Mouse (Mus musculus) CH12.LX (cell line): ENCODE data around the gene Cdk5rap3. TPM values are rescaled to one million over a fixed set of nuclear protein-coding genes. Genes with fewer than 3 reads are reported as not detected.

Experiments used
- DNase-seq: peaks from one replicate; pipeline ENCODE4 v3.0.0-alpha.2; 2013; ENCODE audit errors: extremely low read depth
- H3K27ac ChIP-seq: 2 replicates; pipeline ENCODE4 v1.5.1; 2012; ENCODE audit warnings: low read depth, mild to moderate bottlenecking, control low read depth, moderate library complexity; ENCODE audit not compliant: insufficient read depth
- H3K27me3 ChIP-seq: replicated peaks from 2 replicates; pipeline ENCODE3; 2012; ENCODE audit warnings: inconsistent platforms
- H3K36me3 ChIP-seq, 2 experiments: replicated peaks in 1 of 2; 2 replicates each; pipeline versions ENCODE3 to v1.6.1; 2012; ENCODE audit warnings: inconsistent platforms in 1 of 2, low read length in 1 of 2, mild to moderate bottlenecking in 1 of 2, mixed read lengths in 1 of 2, moderate library complexity in 1 of 2; ENCODE audit not compliant: control insufficient read depth in 1 of 2, insufficient read depth in 1 of 2
- H3K4me1 ChIP-seq, 2 experiments: 2 replicates each; pipeline ENCODE4 v1.6.1; 2012; ENCODE audit warnings: inconsistent platforms in 1 of 2, moderate library complexity in 1 of 2; ENCODE audit not compliant: insufficient read depth in 2 of 2, control insufficient read depth in 1 of 2
- H3K4me2 ChIP-seq: 2 replicates; pipeline ENCODE4 v1.6.1; 2012; ENCODE audit warnings: low read depth, mild to moderate bottlenecking, control low read depth; ENCODE audit not compliant: poor library complexity, insufficient read depth, severe bottlenecking
- H3K4me3 ChIP-seq, 3 experiments: fragments of 150-350 bp in 1 of 3; sonication (generic) in 1 of 3; replicated peaks in 1 of 3; 2 replicates each; pipeline versions ENCODE3 to v1.5.1; 2011 to 2012; ENCODE audit warnings: low read depth in 2 of 3, low read length in 2 of 3, mild to moderate bottlenecking in 2 of 3, moderate library complexity in 2 of 3, control low read depth in 1 of 3, improper control_type of control experiment in 1 of 3, inconsistent platforms in 1 of 3, mixed read lengths in 1 of 3; ENCODE audit not compliant: poor library complexity in 1 of 3
- H3K79me2 ChIP-seq: replicated peaks from 2 replicates; pipeline ENCODE4 v1.6.1; 2012; ENCODE audit warnings: mild to moderate bottlenecking, moderate library complexity; ENCODE audit not compliant: control insufficient read depth, poor library complexity, insufficient read depth, severe bottlenecking; ENCODE audit errors: extremely low read depth
- H3K9ac ChIP-seq: 2 replicates; pipeline ENCODE4 v1.6.1; 2012; ENCODE audit warnings: low read depth, mild to moderate bottlenecking, control low read depth, moderate library complexity; ENCODE audit not compliant: insufficient read depth
- H3K9me3 ChIP-seq: replicated peaks from 2 replicates; pipeline ENCODE3; 2012; ENCODE audit warnings: low read length, inconsistent platforms, mixed read lengths
- CHD1 ChIP-seq: IDR thresholded peaks from 2 replicates; pipeline ENCODE4 v1.6.1; 2012; ENCODE audit warnings: low read depth, low read length, improper control_type of control experiment, inconsistent platforms
- CHD2 ChIP-seq: IDR thresholded peaks from 2 replicates; pipeline ENCODE4 v1.6.1; 2011; ENCODE audit warnings: low read length, improper control_type of control experiment
- CTCF ChIP-seq, 2 experiments: IDR thresholded peaks in 1 of 2; conservative IDR thresholded peaks in 1 of 2; 2 replicates each; pipeline ENCODE4 v1.5.1; 2011 to 2012; ENCODE audit warnings: low read depth in 2 of 2, low read length in 2 of 2, improper control_type of control experiment in 1 of 2, inconsistent platforms in 1 of 2, mild to moderate bottlenecking in 1 of 2, moderate library complexity in 1 of 2
- E2F4 ChIP-seq: IDR thresholded peaks from 2 replicates; pipeline ENCODE4 v1.6.1; 2011; ENCODE audit warnings: low read depth, low read length, improper control_type of control experiment; ENCODE audit not compliant: insufficient replicate concordance
- EP300 ChIP-seq: IDR thresholded peaks from 2 replicates; pipeline ENCODE4 v1.6.1; 2011; ENCODE audit warnings: low read length, improper control_type of control experiment
- ETS1 ChIP-seq: conservative IDR thresholded peaks from 2 replicates; pipeline ENCODE4 v1.6.1; 2012; ENCODE audit warnings: low read depth, mild to moderate bottlenecking, inconsistent platforms, low read length, improper control_type of control experiment, moderate library complexity
- GABPA ChIP-seq: IDR thresholded peaks from 2 replicates; pipeline ENCODE4 v1.6.1; 2012; ENCODE audit warnings: low read depth, low read length, improper control_type of control experiment, inconsistent platforms; ENCODE audit not compliant: insufficient replicate concordance
- IRF4 ChIP-seq: IDR thresholded peaks from 2 replicates; pipeline ENCODE4 v1.6.1; 2014; ENCODE audit warnings: low read depth, mild to moderate bottlenecking, inconsistent platforms, low read length, improper control_type of control experiment
- JUN ChIP-seq: IDR thresholded peaks from 2 replicates; pipeline ENCODE4 v1.6.1; 2011; ENCODE audit warnings: low read depth, mild to moderate bottlenecking, low read length, improper control_type of control experiment, moderate library complexity; ENCODE audit not compliant: insufficient read depth
- MEF2A ChIP-seq: IDR thresholded peaks from 2 replicates; pipeline ENCODE4 v1.6.1; 2014; ENCODE audit warnings: low read depth, mild to moderate bottlenecking, inconsistent platforms, low read length, improper control_type of control experiment, borderline replicate concordance
- MXI1 ChIP-seq: IDR thresholded peaks from 2 replicates; pipeline ENCODE4 v1.6.1; 2011; ENCODE audit warnings: mild to moderate bottlenecking, low read depth, low read length, improper control_type of control experiment
- NELFE ChIP-seq: IDR thresholded peaks from 2 replicates; pipeline ENCODE4 v1.6.1; 2011; ENCODE audit warnings: low read depth, low read length, improper control_type of control experiment
- PAX5 ChIP-seq: IDR thresholded peaks from 2 replicates; pipeline ENCODE4 v1.6.1; 2012; ENCODE audit warnings: low read length, inconsistent platforms, mixed read lengths
- POLR2A ChIP-seq: IDR thresholded peaks from 2 replicates; pipeline ENCODE4 v1.6.1; 2011; ENCODE audit warnings: low read depth, mild to moderate bottlenecking, improper control_type of control experiment, low read length
- POLR2AphosphoS2 ChIP-seq: IDR thresholded peaks from 2 replicates; pipeline ENCODE4 v1.6.1; 2011; ENCODE audit warnings: low read depth, low read length, improper control_type of control experiment
- RCOR1 ChIP-seq: conservative IDR thresholded peaks from 2 replicates; pipeline ENCODE4 v1.6.1; 2012; ENCODE audit warnings: low read depth, mild to moderate bottlenecking, inconsistent platforms, low read length, improper control_type of control experiment
- SIN3A ChIP-seq: IDR thresholded peaks from 2 replicates; pipeline ENCODE4 v1.6.1; 2012; ENCODE audit warnings: low read length, improper control_type of control experiment, inconsistent platforms
- SMC3 ChIP-seq: IDR thresholded peaks from 2 replicates; pipeline ENCODE4 v1.6.1; 2011; ENCODE audit warnings: low read depth, low read length, improper control_type of control experiment
- UBTF ChIP-seq: IDR thresholded peaks from 2 replicates; pipeline ENCODE4 v1.6.1; 2012; ENCODE audit warnings: low read depth, mild to moderate bottlenecking, inconsistent platforms, low read length, improper control_type of control experiment, moderate library complexity
- USF1 ChIP-seq: IDR thresholded peaks from 2 replicates; pipeline ENCODE4 v1.6.1; 2014; ENCODE audit warnings: low read depth, mild to moderate bottlenecking, inconsistent platforms, low read length, improper control_type of control experiment
- dilution Hi-C: fragments of 300-500 bp; cut with MboI; formaldehyde crosslinking; loops from 2 replicates; pipeline ENCODE4 v1.14.3; 2020; ENCODE audit warnings: low sequenced_read_pairs; ENCODE audit not compliant: extremely low pct_unique_long_range_greater_than_20kb, extremely low pct_ligation_motif_present
- in situ Hi-C: fragments of 300-500 bp; cut with MboI; formaldehyde crosslinking; loops from 3 replicates; pipeline ENCODE4 v1.14.3; 2019; ENCODE audit warnings: low sequenced_read_pairs, low pct_ligation_motif_present, low pct_unique_long_range_greater_than_20kb, mixed read lengths
- polyA plus RNA-seq: library from polyadenylated mRNA; unstranded; fragments of >175 nt; gene quantifications from 2 replicates; pipeline ENCODE4 v1.2.1, GENCODE M21; 2012; ENCODE audit warnings: low read depth; ENCODE audit not compliant: insufficient read length
- total RNA-seq, 2 experiments: library from RNA; depleted of rRNA; stranded (reverse); fragments of 300-350 nt in 1 of 2; fragments of >200 nt in 1 of 2; gene quantifications; 2 replicates each; pipeline ENCODE4 v1.2.3; 2012 to 2014

The Cdk5rap3 gene
- total and polyA plus RNA-seq, 3 experiments, result 61.6 to 112 (median 70.3) TPM

- Histone ChIP-seq H3K9ac (no peak overlapping the region), H3K9me3 (no peaks in the 10 kb centered on the region), H3K4me2 (no peak overlapping the region), H3K79me2 (no peaks in the 10 kb centered on the region), H3K27ac (no peak overlapping the region), H3K4me1 (no peaks in the 10 kb centered on the region), H3K27me3 (no peaks in the 10 kb centered on the region), H3K4me3 (no peak overlapping the region), H3K36me3 (peaks cover 87 to 99% of the 10 kb centered on the region in 2 experiments)
- in situ Hi-C loops, result no loop called here
- DNase-seq, result no peak
- TF ChIP-seq USF1 (no peak), ETS1 (no peak), SMC3 (no peak), MEF2A (no peak), POLR2AphosphoS2 (no peak), E2F4 (no peak), GABPA (no peak), PAX5 (no peak), POLR2A (no peak), RCOR1 (no peak), NELFE (no peak), CHD1 (no peak), CHD2 (no peak), IRF4 (no peak), SIN3A (no peak), MXI1 (no peak), CTCF (conservative IDR thresholded peaks at IDR 0.05 in 1 of 2, IDR thresholded peaks at IDR 0.05 in 1 of 2; ENCODE audit: low read depth in 2 of 2, low read length in 2 of 2) (no peak), EP300 (no peak), UBTF (no peak), JUN (no peak)
- dilution Hi-C loops, result no loop called here
Measured at GRCm38 (mm10) chr11:96957061-96957805, 40.9 kb upstream of the Cdk5rap3 start.

GRCm38 (mm10) chr11:96956009-96956724, 39.9 kb upstream of the Cdk5rap3 start:
- H3K4me2 ChIP-seq, result no peak overlapping the region
- H3K27ac ChIP-seq, result no peak overlapping the region
- H3K9ac ChIP-seq, result no peak overlapping the region
- no peaks in the 10 kb centered on the region for H3K27me3 ChIP-seq
- no peaks in the 10 kb centered on the region for H3K79me2 ChIP-seq
- no peak overlapping the region for H3K4me3 ChIP-seq
- in situ Hi-C loops (no loop called here), dilution Hi-C loops (no loop called here)
- no peaks in the 10 kb centered on the region for H3K9me3 ChIP-seq
- H3K4me1 ChIP-seq, result no peaks in the 10 kb centered on the region
- no peak for TF ChIP-seq CHD1
- TF ChIP-seq CTCF (conservative IDR thresholded peaks at IDR 0.05 in 1 of 2, IDR thresholded peaks at IDR 0.05 in 1 of 2; ENCODE audit: low read depth in 2 of 2, low read length in 2 of 2), result peak in 1 of 2 experiments; percentile 16; a peak in 1 of 4 replicates
- no peak for DNase-seq
- H3K36me3 ChIP-seq, result peaks cover 87 to 99% of the 10 kb centered on the region in 2 experiments
